Mouse (Mus musculus): ENCODE results near the gene B3galt6. TPM values are rescaled to one million over a fixed set of nuclear protein-coding genes. Genes with fewer than 3 reads are reported as not detected.

B3galt6 gene
- total RNA-seq, 2 experiments from 2014 or later: 7.6 to 8.0 TPM

GRCm38 (mm10) chr4:155991211-155991907 is 1.1 kb downstream of the B3galt6 start:
- no peak for DNase-seq

GRCm38 (mm10) chr4:155983788-155984187 is 8.7 kb downstream of the B3galt6 start:
- no peak for DNase-seq

DNA sequence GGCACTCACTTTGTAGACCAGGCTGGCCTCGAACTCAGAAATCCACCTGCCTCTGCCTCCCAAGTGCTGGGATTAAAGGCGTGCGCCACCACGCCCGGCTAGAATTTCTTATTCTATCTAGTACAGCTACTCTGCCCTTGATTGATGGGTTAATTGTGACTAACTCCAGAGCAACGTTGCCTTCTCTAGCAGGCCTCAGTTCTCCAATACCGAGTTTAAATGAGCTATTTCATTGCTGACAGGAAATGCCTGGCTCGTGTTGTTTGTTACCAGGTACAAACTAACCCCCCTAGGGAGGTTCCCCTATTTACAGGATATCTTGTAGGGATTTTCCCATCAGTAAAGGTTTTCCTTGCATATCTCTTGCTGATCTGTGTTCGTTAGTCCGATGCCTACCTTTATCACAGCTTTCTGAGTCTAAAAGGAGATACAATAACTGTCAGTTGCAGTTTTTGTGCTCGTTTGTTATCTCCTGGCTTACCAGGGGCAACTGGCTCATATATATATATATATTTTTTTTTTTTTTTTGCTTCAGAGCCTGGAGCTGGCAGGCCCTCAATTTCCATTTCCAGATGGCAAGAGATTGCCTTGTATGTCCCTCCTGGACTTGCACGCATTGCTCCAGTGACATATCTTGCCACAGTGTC is 10.9 kb downstream of the B3galt6 start:
- no peak for DNase-seq

DNA sequence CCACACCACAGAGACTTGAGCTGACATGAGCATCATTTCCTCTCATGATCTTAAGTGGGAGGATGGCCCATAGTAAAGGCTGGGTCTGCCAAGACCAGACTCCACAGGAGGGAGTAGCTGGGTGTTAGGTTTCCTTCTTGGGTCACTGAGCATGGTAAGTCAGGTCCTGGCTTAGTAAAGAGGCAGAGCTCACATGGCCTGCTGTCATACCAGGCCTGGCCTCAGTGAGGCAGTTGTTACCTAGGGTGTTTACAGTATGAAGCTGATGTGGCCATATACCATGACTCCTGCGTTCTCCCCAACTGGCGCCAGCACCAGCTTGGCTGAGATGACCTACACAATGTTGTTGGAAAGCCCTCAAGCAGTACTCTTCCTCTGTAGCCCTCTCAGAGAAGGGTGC is 19.2 kb downstream of the B3galt6 start:
- DNase-seq: no peak

DNA sequence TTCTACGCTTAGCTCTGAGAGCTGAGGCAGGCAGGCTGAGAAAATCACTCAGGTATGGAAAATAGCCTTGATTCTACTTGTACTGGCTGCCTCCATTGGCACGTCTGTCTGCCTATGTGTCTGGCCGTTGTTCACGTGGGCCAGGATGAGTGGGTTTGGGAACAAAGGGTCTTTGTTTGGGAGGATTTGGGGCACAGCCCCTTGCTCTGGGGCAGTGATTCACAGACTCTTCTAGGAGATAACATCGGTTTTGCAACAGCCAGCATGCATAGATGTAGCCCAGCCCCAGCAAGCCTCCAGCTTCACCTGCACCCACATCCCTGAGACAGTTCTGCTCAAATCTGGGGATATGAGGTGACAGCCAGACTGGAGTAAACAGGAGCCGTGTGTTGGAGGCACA is 19.8 kb downstream of the B3galt6 start:
- no peak for DNase-seq

DNA sequence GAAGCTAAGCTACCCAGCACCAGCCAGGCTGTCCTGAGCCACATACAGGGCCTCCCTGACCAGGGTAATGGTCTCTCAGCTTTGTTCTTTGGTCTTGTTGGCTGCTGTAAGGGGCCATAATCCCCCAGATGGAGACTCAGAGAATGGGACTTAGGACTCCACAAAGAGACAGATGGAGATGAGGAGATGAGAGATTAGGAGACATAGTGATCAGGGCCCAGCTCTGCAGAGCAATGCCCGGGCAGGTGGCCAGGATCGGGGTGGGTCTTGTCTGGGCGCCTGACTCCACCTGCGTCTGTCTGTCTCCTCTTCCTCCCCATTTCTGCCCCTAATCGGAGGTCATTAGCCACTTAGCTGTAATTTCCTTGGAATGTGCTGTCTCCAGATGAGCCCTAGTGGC is 22.2 kb downstream of the B3galt6 start:
- DNase-seq: no peak

- no peak for DNase-seq
Observed at GRCm38 (mm10) chr4:155969043-155969653, 23.3 kb downstream of the B3galt6 start.

- no peak for DNase-seq
Observed at GRCm38 (mm10) chr4:155964396-155964795, 28.1 kb downstream of the B3galt6 start.

DNA sequence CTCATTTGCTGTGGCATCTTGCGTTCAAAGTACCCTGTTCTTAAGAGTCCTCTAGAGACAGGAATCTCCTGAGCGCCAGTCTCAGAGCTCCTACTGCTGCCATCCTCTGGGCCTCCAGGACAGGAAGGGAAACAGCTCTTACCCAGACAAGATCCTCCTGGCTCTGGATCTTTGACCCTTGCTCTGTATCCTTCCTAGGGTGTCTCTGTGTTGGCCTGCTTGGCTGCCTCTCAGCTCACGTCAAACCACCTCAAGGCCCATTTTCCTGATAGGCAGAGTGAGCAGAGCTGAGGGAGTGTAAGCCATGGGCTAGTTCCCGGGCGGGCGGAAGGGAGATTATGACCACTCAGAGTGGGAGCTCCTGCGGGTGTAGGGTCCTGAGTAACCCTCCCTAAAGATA is 29.3 kb downstream of the B3galt6 start:
- peak; percentile 11 to 12 for DNase-seq

GRCm38 (mm10) chr4:155962167-155962971 is 30.1 kb downstream of the B3galt6 start, which contains the start of gene C1qtnf12:
Gene C1qtnf12 (plus strand): TSS chr4:155962318.
- DNase-seq: peak; percentile 66 to 71

DNA sequence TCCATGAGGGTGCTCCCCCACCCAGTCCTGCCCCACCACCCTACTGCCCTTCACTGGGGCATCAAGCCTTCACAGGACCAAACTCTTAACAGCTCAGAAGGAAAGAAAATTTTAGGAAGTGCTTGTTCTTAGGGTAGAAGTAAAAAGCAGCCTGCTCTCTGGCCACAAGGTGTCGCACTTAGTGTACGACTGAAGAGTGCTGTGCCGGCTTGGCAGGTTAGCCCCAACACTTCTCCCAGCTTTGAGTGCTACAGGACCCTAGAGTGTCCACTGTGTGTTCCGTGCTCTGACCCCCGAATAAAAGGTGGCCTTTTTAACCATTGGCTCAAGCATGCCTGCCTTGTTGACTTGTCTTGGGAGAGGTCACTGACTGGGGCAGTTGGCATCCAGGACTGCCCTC is 33.2 kb downstream of the B3galt6 start:
- DNase-seq: peak; percentile 82

- no peak for DNase-seq
Observed at GRCm38 (mm10) chr4:155955491-155955890, 37.0 kb downstream of the B3galt6 start.

- no peak for DNase-seq
Observed at GRCm38 (mm10) chr4:155947094-155947493, 45.4 kb downstream of the B3galt6 start.

DNA sequence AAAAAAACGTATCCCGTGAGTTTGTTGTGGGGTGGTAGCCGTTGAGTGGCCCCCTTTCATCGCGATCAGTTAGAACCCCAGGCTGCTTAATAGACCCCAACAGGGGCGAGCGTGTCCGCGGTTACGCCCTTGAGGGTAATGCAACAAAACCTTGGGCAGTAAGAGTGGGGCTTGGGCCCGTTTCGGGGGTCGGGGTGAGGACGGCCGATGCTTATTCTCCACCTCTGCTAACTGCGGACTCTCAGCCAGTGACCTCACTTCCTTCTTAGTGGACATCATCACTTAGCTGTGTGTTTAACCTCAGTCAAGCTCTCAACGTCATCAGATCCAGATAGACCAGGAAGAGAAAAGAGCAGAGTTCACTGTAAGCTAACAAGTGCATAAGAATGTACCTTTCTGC is 48.2 kb downstream of the B3galt6 start:
- peak; percentile 14 to 26 for DNase-seq

DNA sequence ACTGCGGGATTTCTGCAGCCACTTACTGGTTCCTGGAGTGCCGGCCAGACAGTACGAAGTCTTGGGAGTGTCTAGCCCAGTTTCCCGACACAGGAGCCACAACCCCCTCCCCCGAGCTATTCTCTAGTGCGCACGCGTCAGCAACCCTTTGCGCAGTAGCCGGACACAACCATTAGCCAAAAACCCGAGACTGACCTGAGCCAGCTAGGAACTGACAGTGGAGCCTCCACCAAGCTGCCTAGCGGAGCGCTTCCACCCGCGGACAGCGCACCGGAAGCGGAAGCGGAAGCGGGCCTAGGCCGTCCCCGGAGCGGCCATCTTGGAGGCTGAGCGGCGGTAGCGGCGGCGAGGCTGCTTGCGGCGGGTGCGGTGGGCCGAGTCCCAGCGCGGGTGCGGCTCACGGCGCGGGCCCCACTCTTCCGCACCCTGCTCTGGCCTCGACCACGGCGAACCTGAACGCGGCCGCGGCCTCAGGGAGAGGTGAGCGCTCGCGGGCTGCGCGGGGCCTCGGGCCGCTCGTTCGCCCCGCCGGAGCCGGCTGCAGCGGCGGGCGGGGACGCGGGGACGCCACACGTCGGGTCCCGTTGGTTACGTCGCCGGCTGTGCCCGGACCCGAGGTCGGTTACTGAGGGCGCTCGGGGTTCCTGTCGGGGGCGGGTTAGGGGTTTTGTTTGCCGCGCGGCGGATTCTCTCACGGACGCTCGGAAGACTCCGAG is 48.8 kb downstream of the B3galt6 start, which contains the start of gene Ube2j2:
Ube2j2 (plus strand) TSS at position 298 of the 716 bp plus-strand sequence.
- peak; percentile 95 to 97 for DNase-seq

GRCm38 (mm10) chr4:155943049-155943452 is 49.4 kb downstream of the B3galt6 start:
- DNase-seq: peak; percentile 14 to 42

Other genes starting within 250 kb of the B3galt6 start
- gene Atad3a, start 231.6 kb downstream of the B3galt6 start, total RNA-seq (2021): 10 to 100 TPM; 83.2 to 94.1 TPM
- 1 to 10 TPM; 3.4 to 6.0 TPM for gene Vwa1, start 218.0 kb downstream of the B3galt6 start, total RNA-seq (2021)
- gene Tmem88b, start 206.8 kb downstream of the B3galt6 start, total RNA-seq (2021): under 1 TPM; 0.30 to 0.56 TPM
- not detected for gene Ankrd65, start 202.2 kb downstream of the B3galt6 start, total RNA-seq (2021)
- gene Mrpl20, start 189.8 kb downstream of the B3galt6 start, total RNA-seq (2021): 100 to 1,000 TPM; 133 to 141 TPM
- 100 to 1,000 TPM in 1 of 2 experiments, 10 to 100 TPM in 1; 86.3 to 122 TPM for gene Ccnl2, start 180.2 kb downstream of the B3galt6 start, total RNA-seq (2021)
- gene Aurkaip1, start 161.4 kb downstream of the B3galt6 start, total RNA-seq (2021): 100 to 1,000 TPM; 140 to 170 TPM
- gene Mxra8, start 153.0 kb downstream of the B3galt6 start, total RNA-seq (2021): 10 to 100 TPM; 40.2 to 47.0 TPM
- 10 to 100 TPM; 61.2 to 61.7 TPM for gene Dvl1, start 145.2 kb downstream of the B3galt6 start, total RNA-seq (2021)
- gene Tas1r3, start 129.3 kb downstream of the B3galt6 start, total RNA-seq (2021): under 1 TPM; 0.23 TPM
- 10 to 100 TPM in 1 of 2 experiments, 1 to 10 TPM in 1; 9.7 to 21.8 TPM for gene Cptp, start 123.2 kb downstream of the B3galt6 start, total RNA-seq (2021)
- gene Ints11, start 123.1 kb downstream of the B3galt6 start, total RNA-seq (2021): 10 to 100 TPM; 30.1 to 34.7 TPM
- gene Pusl1, start 100.9 kb downstream of the B3galt6 start, total RNA-seq (2021): 10 to 100 TPM; 25.1 to 28.1 TPM
- gene Acap3, start 100.8 kb downstream of the B3galt6 start, total RNA-seq (2021): 10 to 100 TPM; 20.1 to 20.7 TPM
- gene Ube2j2, start 48.8 kb downstream of the B3galt6 start, total RNA-seq (2021): 10 to 100 TPM; 70.9 to 81.5 TPM
- 10 to 100 TPM; 43.5 to 89.3 TPM for gene C1qtnf12, start 30.3 kb downstream of the B3galt6 start, total RNA-seq (2021)
- 100 to 1,000 TPM; 266 to 276 TPM for gene Sdf4, start 223 bp upstream of the B3galt6 start, total RNA-seq (2021)
- gene Tnfrsf4, start 21.2 kb upstream of the B3galt6 start, total RNA-seq (2021): under 1 TPM; 0.43 to 0.89 TPM
- under 1 TPM in 1 of 2 experiments, not detected in 1; 0.40 TPM for gene Tnfrsf18, start 33.5 kb upstream of the B3galt6 start, total RNA-seq (2021)
- under 1 TPM in 1 of 2 experiments, not detected in 1; 0.16 TPM for gene Ttll10, start 66.8 kb upstream of the B3galt6 start, total RNA-seq (2021)
- gene 9430015G10Rik, start 117.3 kb upstream of the B3galt6 start, total RNA-seq (2021): 10 to 100 TPM; 10.4 to 11.5 TPM
- gene Rnf223, start 137.9 kb upstream of the B3galt6 start, total RNA-seq (2021): under 1 TPM in 1 of 2 experiments, not detected in 1; 0.10 TPM
- 10 to 100 TPM; 33.2 to 49.6 TPM for gene Agrn, start 204.8 kb upstream of the B3galt6 start, total RNA-seq (2021)
- gene Isg15, start 208.2 kb upstream of the B3galt6 start, total RNA-seq (2021): 1 to 10 TPM; 7.5 to 9.0 TPM
- gene AW011738, start 210.7 kb upstream of the B3galt6 start, total RNA-seq (2021): 1 to 10 TPM; 3.5 to 6.0 TPM
- 1 to 10 TPM; 1.8 to 2.9 TPM for gene Perm1, start 223.2 kb upstream of the B3galt6 start, total RNA-seq (2021)
- gene Plekhn1, start 242.2 kb upstream of the B3galt6 start, total RNA-seq (2021): 10 to 100 TPM; 21.5 to 23.0 TPM
- 10 to 100 TPM; 41.3 to 45.7 TPM for gene Noc2l, start 243.4 kb upstream of the B3galt6 start, total RNA-seq (2021)